Mouse (Mus musculus) intestine, embryonic 14.5 days (tissue): ENCODE measurements around the gene E330009J07Rik. TPM values are rescaled to one million over a fixed set of nuclear protein-coding genes. Genes with fewer than 3 reads are reported as not detected.
A peak's percentile ranks its signal among the peaks of the same experiment; 100 is the strongest.

Source experiments
- ATAC-seq: fragments of 200-750 bp; cut with Nextera tagmentation; replicated peaks from 2 replicates; pipeline ENCODE4 v1.8.0; 2017; ENCODE audit warnings: low read depth, moderate number of reproducible peaks, moderate TSS enrichment, moderate library complexity; ENCODE audit not compliant: low FRiP score, low TSS enrichment
- DNase-seq: peaks from one replicate; pipeline ENCODE4 v3.0.0-alpha.2; 2018; ENCODE audit warnings: low spot score
- H3K27ac ChIP-seq: fragments of 300-500 bp; sonication (generic); 2 replicates; pipeline ENCODE4 v1.5.1; 2014; ENCODE audit warnings: low read depth, mild to moderate bottlenecking, control low read depth
- H3K27me3 ChIP-seq: fragments of 300-500 bp; sonication (generic); replicated peaks from 2 replicates; pipeline ENCODE4 v1.6.1; 2014; ENCODE audit warnings: low read length, control low read depth; ENCODE audit not compliant: control insufficient read depth, insufficient read depth
- H3K36me3 ChIP-seq: fragments of 300-500 bp; sonication (generic); 2 replicates; pipeline ENCODE4 v1.6.1; 2014; ENCODE audit warnings: low read length, control low read depth; ENCODE audit not compliant: control insufficient read depth, insufficient read depth
- H3K4me1 ChIP-seq: fragments of 300-500 bp; sonication (generic); replicated peaks from 2 replicates; pipeline ENCODE4 v1.6.1; 2014; ENCODE audit warnings: low read length, control low read depth, mixed read lengths; ENCODE audit not compliant: control insufficient read depth, insufficient read depth
- H3K4me2 ChIP-seq: fragments of 300-500 bp; sonication (generic); 2 replicates; pipeline ENCODE4 v1.6.1; 2014; ENCODE audit warnings: low read length
- H3K4me3 ChIP-seq: fragments of 300-500 bp; sonication (generic); 2 replicates; pipeline ENCODE4 v1.5.1; 2014; ENCODE audit warnings: low read depth, low read length, control low read depth, mixed read lengths
- H3K9ac ChIP-seq: fragments of 300-500 bp; sonication (generic); 2 replicates; pipeline ENCODE4 v1.6.1; 2014; ENCODE audit warnings: mild to moderate bottlenecking, low read length
- H3K9me3 ChIP-seq: fragments of 300-500 bp; sonication (generic); 2 replicates; pipeline ENCODE4 v1.6.1; 2016; ENCODE audit warnings: low read length, control low read depth; ENCODE audit not compliant: control insufficient read depth
- WGBS: fragments of 180-500 bp; shearing (Covaris S2); extraction: QIAGEN DNeasy Blood & Tissue Kit; methylation state at CpG from one replicate; pipeline ENCODE4 v1.1.7; 2014; 5-methylcytosine and 5-hydroxymethylcytosine counted together
- polyA plus RNA-seq: library from polyadenylated mRNA; unstranded; fragments of >200 nt; fragmentation: Nextera tagmentation; extraction: Ambion mirVana; gene quantifications from 2 replicates; pipeline ENCODE4 v1.2.1, GENCODE M21; 2014

Gene E330009J07Rik
- polyA plus RNA-seq, 1 experiment from 2014 or later, result 10.1 TPM

GRCm38 (mm10) chr6:40432346-40433275 lies 3.3 kb downstream of the E330009J07Rik start:
- no peak overlapping the region for H3K27ac ChIP-seq
- 88% methylated on average over 17 of the region's 17 CpGs for WGBS

GRCm38 (mm10) chr6:40431812-40432211 lies 4.1 kb downstream of the E330009J07Rik start:
- ATAC-seq, result no peak
- H3K9ac ChIP-seq, result no peak overlapping the region

More at GRCm38 (mm10) chr6:40432346-40433275, 3.3 kb downstream of the E330009J07Rik start:
- ATAC-seq (no peak), DNase-seq (peak; percentile 25)
- Histone ChIP-seq H3K9ac (no peak overlapping the region), H3K4me1 (peaks cover 18% of the 10 kb centered on the region; the same call in 1 of the 2 replicates), H3K9me3 (no peaks in the 10 kb centered on the region), H3K4me3 (no peak overlapping the region), H3K27me3 (0 out of 2 replicates have a peak, but pooled peaks cover 5% of the 10 kb centered on the region), H3K4me2 (no peak overlapping the region), H3K36me3 (no peaks in the 10 kb centered on the region)

GRCm38 (mm10) chr6:40431356-40431755 lies 4.6 kb downstream of the E330009J07Rik start:
- no peak overlapping the region for H3K27ac ChIP-seq
- peak; percentile 41; the same call in 1 of the 2 replicates for ATAC-seq

More at GRCm38 (mm10) chr6:40431812-40432211, 4.1 kb downstream of the E330009J07Rik start:
- DNase-seq, result peak; percentile 33
- Histone ChIP-seq H3K4me3 (no peak overlapping the region), H3K4me2 (no peak overlapping the region), H3K27ac (no peak overlapping the region), H3K27me3 (0 out of 2 replicates have a peak, but pooled peaks cover under 1% of the 10 kb centered on the region), H3K4me1 (peaks cover 18% of the 10 kb centered on the region; the same call in 1 of the 2 replicates), H3K9me3 (no peaks in the 10 kb centered on the region), H3K36me3 (no peaks in the 10 kb centered on the region)

GRCm38 (mm10) chr6:40430878-40431277 lies 5.1 kb downstream of the E330009J07Rik start:
- Histone ChIP-seq H3K9me3 (no peaks in the 10 kb centered on the region), H3K4me2 (peak overlapping the region; percentile 2; the same call in 1 of the 2 replicates), H3K9ac (no peak overlapping the region), H3K36me3 (no peaks in the 10 kb centered on the region), H3K4me3 (no peak overlapping the region), H3K27me3 (no peaks in the 10 kb centered on the region), H3K4me1 (peaks cover 18% of the 10 kb centered on the region; the same call in 1 of the 2 replicates), H3K27ac (no peak overlapping the region)
- DNase-seq (peak; percentile 47), ATAC-seq (no peak)
- WGBS, result 60% methylated on average over 3 of the region's 3 CpGs

More at GRCm38 (mm10) chr6:40431356-40431755, 4.6 kb downstream of the E330009J07Rik start:
- Histone ChIP-seq H3K36me3 (no peaks in the 10 kb centered on the region), H3K4me3 (no peak overlapping the region), H3K4me2 (peak overlapping the region; percentile 2; the same call in 1 of the 2 replicates), H3K4me1 (peaks cover 18% of the 10 kb centered on the region; the same call in 1 of the 2 replicates), H3K9ac (no peak overlapping the region), H3K9me3 (no peaks in the 10 kb centered on the region), H3K27me3 (no peaks in the 10 kb centered on the region)
- no peak for DNase-seq
- 49% methylated on average over 4 of the region's 4 CpGs for WGBS

- Histone ChIP-seq H3K27me3 (no peaks in the 10 kb centered on the region), H3K4me2 (no peak overlapping the region), H3K9me3 (no peaks in the 10 kb centered on the region), H3K9ac (no peak overlapping the region), H3K4me3 (no peak overlapping the region), H3K4me1 (peaks cover 18% of the 10 kb centered on the region; the same call in 1 of the 2 replicates), H3K27ac (no peak overlapping the region), H3K36me3 (no peaks in the 10 kb centered on the region)
- peak; percentile 35 for DNase-seq
- no peak for ATAC-seq
- 87% methylated on average over 3 of the region's 3 CpGs for WGBS
These were observed 5.7 kb downstream of the E330009J07Rik start for GRCm38 (mm10) chr6:40430251-40430650.

- no peak overlapping the region for H3K9ac ChIP-seq
- ATAC-seq, result no peak
- WGBS, result 71% methylated on average over 4 of the region's 4 CpGs
These were observed 6.4 kb downstream of the E330009J07Rik start for GRCm38 (mm10) chr6:40429521-40429931.

GRCm38 (mm10) chr6:40428696-40429095 lies 7.2 kb downstream of the E330009J07Rik start:
- no peaks in the 10 kb centered on the region for H3K9me3 ChIP-seq
- no peaks in the 10 kb centered on the region for H3K36me3 ChIP-seq
- 61% methylated on average over 3 of the region's 3 CpGs for WGBS
- H3K9ac ChIP-seq, result no peak overlapping the region
- DNase-seq (no peak), ATAC-seq (no peak)
- H3K4me3 ChIP-seq, result no peak overlapping the region
- peaks cover 7% of the 10 kb centered on the region; the same call in 1 of the 2 replicates for H3K4me1 ChIP-seq
- no peak overlapping the region for H3K4me2 ChIP-seq
- no peak overlapping the region for H3K27ac ChIP-seq
- H3K27me3 ChIP-seq, result no peaks in the 10 kb centered on the region

More at GRCm38 (mm10) chr6:40429521-40429931, 6.4 kb downstream of the E330009J07Rik start:
- Histone ChIP-seq H3K4me2 (no peak overlapping the region), H3K27ac (no peak overlapping the region), H3K9me3 (no peaks in the 10 kb centered on the region), H3K4me3 (no peak overlapping the region), H3K4me1 (peaks cover 13% of the 10 kb centered on the region; the same call in 1 of the 2 replicates), H3K27me3 (no peaks in the 10 kb centered on the region), H3K36me3 (no peaks in the 10 kb centered on the region)
- DNase-seq, result peak; percentile 47

- 84% methylated on average over 7 of the region's 7 CpGs for WGBS
- H3K4me2 ChIP-seq, result no peak overlapping the region
- H3K9me3 ChIP-seq, result no peaks in the 10 kb centered on the region
These were observed 8.5 kb downstream of the E330009J07Rik start for GRCm38 (mm10) chr6:40427441-40427840.

More at GRCm38 (mm10) chr6:40427441-40427840, 8.5 kb downstream of the E330009J07Rik start:
- no peak for ATAC-seq
- Histone ChIP-seq H3K27me3 (no peaks in the 10 kb centered on the region), H3K9ac (no peak overlapping the region), H3K36me3 (no peaks in the 10 kb centered on the region), H3K4me3 (no peak overlapping the region), H3K27ac (no peak overlapping the region), H3K4me1 (peaks cover 7% of the 10 kb centered on the region; the same call in 1 of the 2 replicates)
- no peak for DNase-seq
